Mouse (Mus musculus) stomach, embryonic 14.5 days (tissue): ENCODE measurements at regions not wholly inside any gene's neighbourhood (a gene's known extent, or its start where the extent isn't known, plus 50 kb on each side); places are given as distances from the start of the nearest gene placed in this dataset.

Experiments
- ATAC-seq: fragments of 200-750 bp; cut with Nextera tagmentation; 2 replicates; pipeline ENCODE4 v1.8.0; 2017; ENCODE audit warnings: low read depth, moderate TSS enrichment; ENCODE audit not compliant: insufficient number of reproducible peaks, insufficient read depth, low FRiP score
- H3K27ac ChIP-seq: fragments of 300-500 bp; sonication (generic); 2 replicates; pipeline ENCODE4 v1.5.1; 2014; ENCODE audit warnings: mild to moderate bottlenecking, low read length, moderate library complexity, mixed read lengths
- H3K27me3 ChIP-seq: fragments of 300-500 bp; sonication (generic); 2 replicates; pipeline ENCODE4 v1.6.1; 2014; ENCODE audit warnings: low read length, control low read depth, mixed read lengths; ENCODE audit not compliant: control insufficient read depth, insufficient read depth
- H3K36me3 ChIP-seq: fragments of 300-500 bp; sonication (generic); 2 replicates; pipeline ENCODE4 v1.6.1; 2014; ENCODE audit warnings: mild to moderate bottlenecking, control low read depth, low read length, moderate library complexity, mixed read lengths; ENCODE audit not compliant: control insufficient read depth, insufficient read depth
- H3K4me1 ChIP-seq: fragments of 300-500 bp; sonication (generic); 2 replicates; pipeline ENCODE4 v1.6.1; 2014; ENCODE audit warnings: low read length, control low read depth, mixed read lengths; ENCODE audit not compliant: control insufficient read depth, insufficient read depth
- H3K4me2 ChIP-seq: fragments of 300-500 bp; sonication (generic); replicated peaks from 2 replicates; pipeline ENCODE4 v1.6.1; 2014; ENCODE audit warnings: low read depth, low read length, control low read depth
- H3K4me3 ChIP-seq: fragments of 300-500 bp; sonication (generic); 2 replicates; pipeline ENCODE4 v1.5.1; 2014; ENCODE audit warnings: low read depth, low read length, control low read depth
- H3K9ac ChIP-seq: fragments of 300-500 bp; sonication (generic); replicated peaks from 2 replicates; pipeline ENCODE4 v1.6.1; 2014; ENCODE audit warnings: low read depth, mild to moderate bottlenecking, control low read depth, low read length, moderate library complexity, mixed read lengths
- H3K9me3 ChIP-seq: fragments of 300-500 bp; sonication (generic); 2 replicates; pipeline ENCODE4 v1.6.1; 2016; ENCODE audit warnings: low read depth, low read length, control low read depth; ENCODE audit not compliant: control insufficient read depth
- WGBS: fragments of 180-500 bp; shearing (Covaris S2); extraction: QIAGEN DNeasy Blood & Tissue Kit; methylation state at CpG from one replicate; pipeline ENCODE4 v1.1.7; 2014; 5-methylcytosine and 5-hydroxymethylcytosine counted together

GRCm38 (mm10) chr2:147254944-147255343, 60.9 kb upstream of the Nkx2-2 start:
- no peak overlapping the region for H3K4me3 ChIP-seq
- no peaks in the 10 kb centered on the region for H3K4me1 ChIP-seq
- 75% methylated on average over 3 of the region's 3 CpGs for WGBS
- H3K36me3 ChIP-seq, result no peaks in the 10 kb centered on the region
- no peaks in the 10 kb centered on the region for H3K9me3 ChIP-seq
- H3K27ac ChIP-seq, result no peak overlapping the region
- no peak for ATAC-seq
- no peaks in the 10 kb centered on the region for H3K27me3 ChIP-seq
- no peak overlapping the region for H3K9ac ChIP-seq
- H3K4me2 ChIP-seq, result no peak overlapping the region

- no peaks in the 10 kb centered on the region for H3K27me3 ChIP-seq
- no peak overlapping the region for H3K27ac ChIP-seq
- H3K4me2 ChIP-seq, result no peak overlapping the region
- H3K4me1 ChIP-seq, result no peaks in the 10 kb centered on the region
- H3K9ac ChIP-seq, result no peak overlapping the region
- H3K36me3 ChIP-seq, result no peaks in the 10 kb centered on the region
- ATAC-seq, result no peak
- H3K4me3 ChIP-seq, result no peak overlapping the region
- 64% methylated on average over 5 of the region's 5 CpGs for WGBS
- no peaks in the 10 kb centered on the region for H3K9me3 ChIP-seq
These were observed 60.1 kb upstream of the Nkx2-2 start for GRCm38 (mm10) chr2:147254137-147254536.

GRCm38 (mm10) chr2:147247981-147248514, 54.0 kb upstream of the Nkx2-2 start:
- no peak for ATAC-seq
- no peak overlapping the region for H3K27ac ChIP-seq
- no peaks in the 10 kb centered on the region for H3K36me3 ChIP-seq
- 68% methylated on average over 6 of the region's 6 CpGs for WGBS
- H3K9me3 ChIP-seq, result no peaks in the 10 kb centered on the region
- H3K4me1 ChIP-seq, result no peaks in the 10 kb centered on the region
- H3K4me3 ChIP-seq, result no peak overlapping the region
- no peak overlapping the region for H3K4me2 ChIP-seq
- no peaks in the 10 kb centered on the region for H3K27me3 ChIP-seq
- no peak overlapping the region for H3K9ac ChIP-seq

- Histone ChIP-seq H3K9ac (no peak overlapping the region), H3K36me3 (no peaks in the 10 kb centered on the region), H3K9me3 (no peaks in the 10 kb centered on the region), H3K27me3 (no peaks in the 10 kb centered on the region), H3K4me1 (no peaks in the 10 kb centered on the region), H3K27ac (no peak overlapping the region), H3K4me2 (no peak overlapping the region), H3K4me3 (no peak overlapping the region)
- no peak for ATAC-seq
- whole genome bisulfite sequencing, result 68% methylated on average over 8 of the region's 8 CpGs
These were observed 53.2 kb upstream of the Nkx2-2 start for GRCm38 (mm10) chr2:147247238-147247637.

GRCm38 (mm10) chr2:147244406-147244805, 50.4 kb upstream of the Nkx2-2 start:
- WGBS, result 89% methylated on average over 1 of the region's 1 CpGs
- no peak overlapping the region for H3K27ac ChIP-seq
- H3K9ac ChIP-seq, result no peak overlapping the region
- H3K9me3 ChIP-seq, result no peaks in the 10 kb centered on the region
- H3K36me3 ChIP-seq, result no peaks in the 10 kb centered on the region
- H3K4me1 ChIP-seq, result no peaks in the 10 kb centered on the region
- H3K4me2 ChIP-seq, result no peak overlapping the region
- ATAC-seq, result no peak
- no peak overlapping the region for H3K4me3 ChIP-seq
- no peaks in the 10 kb centered on the region for H3K27me3 ChIP-seq
